Mouse (Mus musculus) liver, postnatal 0 days (tissue): ENCODE measurements at regions not wholly inside any gene's neighbourhood (a gene's known extent, or its start where the extent isn't known, plus 50 kb on each side); places are given as distances from the start of the nearest gene placed in this dataset.

ENCODE experiments used
- CTCF ChIP-seq: sonication (generic); IDR thresholded peaks from 2 replicates; pipeline ENCODE4 v1.5.1; 2016; ENCODE audit warnings: antibody characterized with exemption, low read depth
- EP300 ChIP-seq: IDR thresholded peaks from 2 replicates; pipeline ENCODE4 v1.6.1; 2016; ENCODE audit warnings: antibody characterized with exemption, low read depth, mild to moderate bottlenecking

DNA sequence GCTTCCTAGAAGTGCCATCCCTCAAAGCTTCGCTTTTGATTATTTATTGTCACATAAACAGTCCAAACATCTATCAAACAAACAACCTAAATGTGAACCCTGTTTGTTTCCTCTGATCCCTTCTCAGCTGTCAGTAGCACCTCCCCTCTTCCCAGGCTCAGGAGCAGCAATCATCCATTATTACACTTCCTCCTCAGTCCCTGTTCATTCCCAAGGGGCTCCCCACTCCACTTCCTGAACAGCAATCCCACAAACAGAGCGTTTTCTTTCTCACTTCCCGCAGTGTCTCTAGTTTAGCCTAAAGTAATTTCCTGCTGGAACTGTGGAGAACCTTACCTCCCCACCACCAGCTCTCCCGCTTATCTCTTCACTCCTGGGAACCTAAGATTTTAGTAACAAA, 91.1 kb upstream of the Nrp1 start:
- TF ChIP-seq CTCF (no peak), EP300 (no peak)
